Mouse (Mus musculus): ENCODE data around the gene Tlx2. TPM values are rescaled to one million over a fixed set of nuclear protein-coding genes. Genes with fewer than 3 reads are reported as not detected.

Gene Tlx2
- total RNA-seq, 2 experiments from 2014 or later = 0.20 TPM; not detected in 1

DNA sequence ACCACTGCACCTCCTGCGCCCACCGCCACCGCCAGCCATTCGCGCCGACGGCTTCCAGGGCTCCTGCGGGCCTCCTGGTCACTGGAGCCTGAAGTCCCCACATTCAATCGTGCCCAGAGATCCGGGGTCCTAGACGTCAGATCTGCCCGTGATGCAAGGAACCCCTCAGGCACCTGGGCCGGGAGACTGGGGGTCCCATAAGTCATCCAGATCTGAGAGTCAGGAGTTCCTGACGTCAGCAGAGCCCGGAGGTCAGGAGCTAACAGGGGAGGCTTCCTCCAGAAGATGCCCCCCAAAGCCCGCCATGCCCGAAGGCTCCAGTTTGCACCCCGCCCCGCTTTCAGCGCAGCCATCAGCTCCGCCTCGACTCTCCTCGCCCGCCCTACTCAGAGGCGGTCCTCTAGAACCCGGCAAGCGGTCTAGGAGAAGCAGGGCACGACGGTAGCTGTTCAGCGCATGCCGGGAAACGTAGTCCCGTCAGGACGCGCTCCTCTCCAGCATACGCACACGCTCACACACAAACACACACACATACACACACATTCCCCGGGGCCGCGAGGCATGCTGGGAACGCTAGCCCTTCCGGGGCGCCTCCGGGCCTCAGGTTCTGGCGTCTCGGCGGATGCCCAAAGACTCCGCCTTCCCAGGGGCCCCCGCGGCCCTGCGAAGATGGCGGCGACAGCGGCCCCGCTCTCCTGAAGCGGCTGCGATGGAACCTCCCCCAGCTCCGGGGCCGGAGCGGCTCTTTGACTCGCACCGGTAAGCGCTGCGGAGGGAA lies 15.8 kb downstream of the Tlx2 start, which contains the start of gene Aup1:
Gene Aup1, plus strand, starts transcription at position 448 of the 778 bp plus-strand sequence.
- peak; percentile 95 for DNase-seq

- DNase-seq = no peak
Measured at GRCm38 (mm10) chr6:83053136-83053960, 16.7 kb downstream of the Tlx2 start.

- no peak for DNase-seq
Measured at GRCm38 (mm10) chr6:83049367-83049766, 20.7 kb downstream of the Tlx2 start.

- peak; percentile 37 for DNase-seq
Measured at GRCm38 (mm10) chr6:83044742-83045141, 25.4 kb downstream of the Tlx2 start.

- no peak for DNase-seq
Measured at GRCm38 (mm10) chr6:83043993-83044392, 26.1 kb downstream of the Tlx2 start.

DNA sequence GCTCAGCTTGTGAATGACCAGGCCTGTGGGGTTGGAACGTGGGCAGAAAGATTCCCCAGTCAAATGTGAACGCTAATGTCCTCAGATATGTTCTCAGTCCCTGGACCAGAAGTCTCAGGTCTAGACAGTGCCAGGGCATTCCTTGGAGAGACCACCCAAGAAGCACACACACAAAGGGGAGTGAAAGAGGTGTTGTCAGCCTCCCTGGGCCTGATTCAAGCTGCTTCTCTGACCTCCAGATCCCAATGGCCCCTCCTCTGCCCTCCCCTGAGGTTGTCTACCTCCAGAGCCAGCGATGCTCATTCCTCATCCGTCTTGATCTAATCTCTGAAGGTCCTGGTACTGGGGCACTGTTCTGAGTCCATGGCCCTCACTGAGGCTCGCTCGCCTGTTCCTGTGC lies 26.5 kb downstream of the Tlx2 start:
- DNase-seq = no peak

- DNase-seq = no peak
Measured at GRCm38 (mm10) chr6:83040601-83041000, 29.5 kb downstream of the Tlx2 start.

DNA sequence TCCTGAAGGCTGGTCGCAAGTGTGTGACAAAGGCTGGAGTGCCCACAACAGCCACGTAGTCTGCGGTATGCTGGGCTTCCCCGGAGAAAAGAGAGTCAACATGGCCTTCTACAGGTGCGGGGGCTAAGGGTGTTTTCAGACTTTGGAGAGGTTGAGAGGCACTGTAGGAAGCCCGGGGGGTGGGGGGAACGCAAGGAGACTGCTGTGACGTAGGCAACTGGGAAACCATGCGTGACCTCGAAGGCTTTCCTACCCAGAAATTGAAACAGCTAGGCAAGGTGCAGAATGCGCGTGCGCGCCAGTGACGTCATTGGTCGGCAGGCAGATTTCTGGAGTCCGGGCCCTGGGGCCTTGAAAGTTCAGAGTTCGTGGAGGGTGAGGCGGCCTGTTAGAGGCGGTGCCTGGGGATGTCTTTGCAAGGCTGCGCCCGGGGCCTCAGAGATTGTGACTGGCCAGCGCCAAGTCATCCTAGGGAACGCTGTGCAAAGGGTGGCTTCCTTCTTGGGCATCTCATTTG lies 31.5 kb downstream of the Tlx2 start:
- peak; percentile 92 for DNase-seq

GRCm38 (mm10) chr6:83037188-83037587 lies 32.9 kb downstream of the Tlx2 start:
- DNase-seq = no peak

DNA sequence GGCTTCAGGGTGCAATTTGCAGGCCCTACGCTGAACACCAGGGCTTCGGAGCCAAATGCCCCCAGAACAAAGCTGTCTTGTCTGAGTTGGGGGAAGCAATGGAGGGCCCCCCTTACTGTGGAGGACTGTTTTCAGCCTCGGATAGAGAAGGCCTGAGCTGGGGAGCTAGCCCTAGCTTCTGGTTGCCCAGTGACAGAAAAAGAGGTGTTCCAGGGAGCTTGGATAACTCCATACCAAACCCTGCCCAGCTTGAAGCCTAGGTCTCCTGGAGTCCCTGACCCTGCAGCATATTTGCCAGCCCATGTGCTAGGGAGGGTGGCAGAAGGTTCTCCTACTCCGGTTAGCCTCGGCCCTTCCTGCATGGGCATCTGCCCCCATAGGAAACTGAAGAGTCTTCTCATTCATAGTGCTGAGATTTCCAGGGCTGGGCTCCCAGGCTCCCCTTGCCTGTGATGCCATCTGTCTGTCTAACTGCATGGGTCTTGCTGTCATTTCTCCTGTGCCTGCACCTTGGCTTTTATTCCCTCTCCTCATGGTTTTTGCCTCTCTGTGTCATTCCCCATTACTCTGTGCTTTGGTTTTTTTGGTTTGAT lies 35.5 kb downstream of the Tlx2 start:
- no peak for DNase-seq

- peak; percentile 77 for DNase-seq
Measured at GRCm38 (mm10) chr6:83033249-83034185, 36.6 kb downstream of the Tlx2 start, which contains the start of the genes Dok1 and Loxl3. Gene Dok1 (minus strand): TSS chr6:83033471. Gene Loxl3 (plus strand): TSS chr6:83034173.

DNA sequence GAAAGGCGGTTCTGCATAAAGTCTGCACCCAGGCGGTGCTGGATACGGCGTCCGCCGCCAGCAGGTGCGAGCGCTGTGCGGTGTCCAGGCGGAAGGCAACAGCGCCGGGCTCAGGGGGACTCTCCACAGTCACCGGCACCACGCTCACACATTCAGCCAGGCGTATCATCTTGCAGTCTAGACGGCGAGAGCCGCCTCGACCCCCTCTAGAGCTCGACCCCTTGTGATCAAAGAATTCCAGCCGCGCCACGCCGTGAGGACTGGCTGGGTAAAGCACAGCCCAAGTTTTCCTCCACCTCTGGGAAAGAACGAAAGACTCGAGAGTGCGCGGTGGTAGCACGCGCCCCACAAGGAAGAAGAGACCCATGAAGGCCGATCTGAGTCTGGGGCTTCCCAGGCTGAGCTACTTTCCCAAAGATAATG lies 37.3 kb downstream of the Tlx2 start:
- DNase-seq = peak; percentile 49

- DNase-seq = no peak
Measured at GRCm38 (mm10) chr6:83031921-83032590, 38.0 kb downstream of the Tlx2 start.

DNA sequence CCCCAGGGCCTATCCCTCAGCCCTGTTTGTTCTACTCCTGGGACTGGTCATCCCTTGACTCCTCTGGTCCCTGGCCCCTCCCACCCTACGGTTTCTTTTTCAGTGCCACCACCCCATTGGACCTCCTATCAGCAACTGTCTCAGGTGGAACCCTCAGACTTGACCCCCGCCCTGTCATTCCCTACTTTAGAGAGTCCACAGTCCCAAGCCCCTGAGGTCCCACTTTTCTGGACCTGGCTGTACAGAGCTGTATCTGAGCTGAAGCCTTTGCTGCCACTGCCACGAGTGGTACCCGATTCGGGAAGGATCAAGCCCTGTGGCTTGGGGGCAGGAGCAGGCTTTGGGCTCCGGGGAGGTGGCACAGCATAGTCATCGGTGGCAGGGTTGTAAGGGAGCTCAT lies 39.0 kb downstream of the Tlx2 start:
- no peak for DNase-seq

DNA sequence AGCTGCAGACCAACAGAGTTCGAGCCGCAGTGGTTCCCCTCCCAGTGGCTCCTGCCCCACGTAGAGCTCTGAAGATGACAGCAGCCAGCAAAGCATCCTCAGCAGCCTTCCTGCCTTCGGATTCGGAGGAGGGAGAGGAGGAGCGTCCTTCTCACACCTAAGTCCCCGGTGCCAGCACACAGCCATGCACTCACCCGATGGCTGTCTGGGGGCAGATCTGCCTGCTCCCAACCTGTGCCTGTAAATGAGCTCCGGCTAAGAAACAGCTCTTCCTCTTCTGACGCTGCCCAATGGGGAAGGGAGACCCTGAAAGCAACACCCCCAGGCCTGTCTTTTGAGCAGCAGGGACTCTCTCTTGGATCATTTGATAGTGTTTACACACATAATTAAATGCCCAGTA lies 40.3 kb downstream of the Tlx2 start:
- DNase-seq = no peak

DNA sequence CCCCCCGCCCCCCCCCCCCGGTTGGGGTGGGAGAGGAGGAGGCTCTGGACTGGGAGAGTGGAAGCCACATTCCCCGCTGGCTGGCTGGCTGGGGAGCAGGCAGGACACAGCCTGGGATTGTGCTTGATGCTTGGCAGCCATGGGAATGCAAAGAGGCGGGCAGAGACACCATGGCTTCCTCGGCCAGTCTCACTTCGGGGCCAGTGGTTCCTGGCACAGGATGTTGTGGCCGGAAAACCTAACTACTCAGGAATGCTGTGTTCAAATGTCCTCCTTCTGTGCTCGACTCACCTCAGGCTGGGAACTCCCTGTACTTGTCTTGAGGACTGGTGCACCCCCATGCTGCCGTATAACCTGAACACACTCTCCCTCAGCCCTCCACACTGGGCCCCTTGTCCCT lies 42.4 kb downstream of the Tlx2 start:
- DNase-seq = no peak

DNA sequence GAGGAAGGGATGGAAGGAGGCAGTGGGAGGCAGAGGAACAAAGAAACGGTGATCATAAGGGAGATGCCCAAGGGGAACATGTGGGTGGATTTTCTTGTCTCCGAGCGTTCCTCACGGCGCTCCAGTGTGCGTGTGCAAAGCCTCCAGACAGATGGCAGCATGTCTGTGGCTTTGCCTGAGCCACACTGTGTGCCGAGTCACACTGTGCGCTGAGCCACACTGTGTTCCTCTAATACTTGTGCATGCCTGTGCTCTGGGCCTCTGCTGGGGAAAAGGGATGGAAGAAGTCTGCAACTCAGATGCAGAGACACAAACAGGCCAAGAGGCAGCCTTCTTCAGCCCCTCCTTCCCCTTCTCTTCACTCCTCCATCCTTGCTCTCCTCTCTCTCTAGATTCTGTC lies 42.8 kb downstream of the Tlx2 start:
- DNase-seq = no peak

GRCm38 (mm10) chr6:83025221-83025620 lies 44.9 kb downstream of the Tlx2 start:
- DNase-seq = no peak

DNA sequence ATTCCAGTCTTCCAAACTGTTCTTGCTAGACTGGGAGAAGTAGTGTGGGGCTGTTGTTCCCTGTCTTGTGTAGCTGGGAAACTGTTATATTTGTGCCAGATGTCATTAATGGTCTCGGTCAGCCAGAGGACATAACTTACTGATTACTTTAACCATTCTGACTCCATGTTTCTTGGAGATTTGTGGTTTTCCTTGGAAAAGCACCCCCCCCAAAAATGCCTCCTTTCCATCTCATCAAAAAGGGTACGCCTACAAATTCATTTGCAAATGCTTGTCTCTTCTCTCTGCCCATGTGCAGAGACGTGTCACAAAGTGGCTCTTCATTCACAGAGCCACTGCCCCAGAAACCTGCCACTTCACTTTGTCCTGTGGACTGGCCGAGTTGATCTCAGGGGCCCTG lies 45.7 kb downstream of the Tlx2 start:
- no peak for DNase-seq

DNA sequence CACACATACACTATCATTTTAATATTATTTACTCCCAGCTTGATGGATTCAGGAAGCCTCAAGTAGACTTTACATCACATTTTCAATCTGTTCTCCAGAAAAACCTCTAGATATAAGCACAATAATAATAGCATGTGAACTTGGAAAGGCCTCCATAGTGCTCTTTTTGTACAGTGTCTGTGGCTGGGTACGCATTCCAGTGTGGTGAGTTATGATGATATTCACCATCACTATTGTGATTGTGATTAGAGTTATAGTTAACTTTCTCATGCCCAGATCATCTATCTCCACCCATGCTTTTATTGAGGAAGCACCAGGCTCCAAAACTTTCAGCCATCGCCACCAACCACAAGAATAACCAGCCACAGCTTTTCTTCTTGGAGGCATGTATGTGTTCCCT lies 46.3 kb downstream of the Tlx2 start:
- DNase-seq = no peak

- DNase-seq = no peak
Measured at GRCm38 (mm10) chr6:83023008-83023407, 47.1 kb downstream of the Tlx2 start.

Measured in heart, postnatal 4 days (tissue).